Mouse (Mus musculus) T-helper 17 cell (primary cell): Measurements from ENCODE around the gene Tk1.

Source experiments
- in situ Hi-C, 2 experiments: fragments of 300-600 bp; cut with MboI, MseI; formaldehyde crosslinking; loops; 1 replicate in 1 of 2; 2 replicates in 1 of 2; pipeline ENCODE4 v1.15.1; 2025; ENCODE audit warnings: high pct_unique_total_duplicates in 2 of 2

Gene Tk1

GRCm38 (mm10) chr11:117775540-117775939 is 50.4 kb downstream of the Tk1 start:
- in situ Hi-C loops, result no loop called here

DNA sequence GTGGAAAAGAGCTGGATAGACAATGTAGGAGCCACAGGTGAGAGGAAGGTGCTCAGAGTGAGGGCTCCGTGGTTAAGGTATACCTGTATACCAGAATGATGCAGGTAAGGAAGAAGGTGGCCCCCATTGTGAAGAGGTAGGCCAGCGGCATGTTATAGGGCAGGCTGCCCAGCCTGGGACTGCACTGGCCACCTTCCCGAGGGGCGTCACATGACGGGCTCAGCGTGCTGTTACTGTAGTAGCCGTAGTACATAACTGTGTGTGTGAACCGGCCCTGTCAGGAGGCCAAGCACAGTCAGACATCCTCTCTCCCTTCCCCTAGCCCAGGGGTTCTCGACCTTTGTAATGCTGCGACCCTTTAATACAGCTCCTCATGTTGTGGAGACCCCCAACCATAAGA is 51.0 kb downstream of the Tk1 start:
- in situ Hi-C loops, result no loop called here

DNA sequence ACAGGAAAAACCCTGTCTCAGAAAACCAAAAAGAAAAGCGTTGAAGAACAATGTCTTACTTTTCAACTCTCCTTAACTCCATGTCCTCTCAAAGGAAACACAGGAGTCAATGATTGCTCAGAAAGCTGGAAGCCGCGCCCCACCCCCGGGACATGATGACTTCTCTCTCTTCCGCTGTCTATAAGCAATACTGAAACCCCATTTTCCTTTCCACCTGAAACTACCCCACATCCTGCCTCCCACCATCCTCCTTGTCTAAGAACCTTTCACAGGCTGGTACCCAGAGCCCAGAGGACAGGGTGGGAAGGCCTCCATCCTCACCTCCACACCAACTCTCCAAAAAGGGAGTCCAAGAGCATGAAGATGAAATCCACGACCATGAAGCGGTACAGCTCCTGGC is 53.5 kb downstream of the Tk1 start:
- in situ Hi-C loops, result no loop called here

- in situ Hi-C loops, result no loop called here
Observed at GRCm38 (mm10) chr11:117770407-117770806, 55.5 kb downstream of the Tk1 start.

GRCm38 (mm10) chr11:117769683-117770047 is 56.2 kb downstream of the Tk1 start:
- in situ Hi-C loops, result no loop called here

DNA sequence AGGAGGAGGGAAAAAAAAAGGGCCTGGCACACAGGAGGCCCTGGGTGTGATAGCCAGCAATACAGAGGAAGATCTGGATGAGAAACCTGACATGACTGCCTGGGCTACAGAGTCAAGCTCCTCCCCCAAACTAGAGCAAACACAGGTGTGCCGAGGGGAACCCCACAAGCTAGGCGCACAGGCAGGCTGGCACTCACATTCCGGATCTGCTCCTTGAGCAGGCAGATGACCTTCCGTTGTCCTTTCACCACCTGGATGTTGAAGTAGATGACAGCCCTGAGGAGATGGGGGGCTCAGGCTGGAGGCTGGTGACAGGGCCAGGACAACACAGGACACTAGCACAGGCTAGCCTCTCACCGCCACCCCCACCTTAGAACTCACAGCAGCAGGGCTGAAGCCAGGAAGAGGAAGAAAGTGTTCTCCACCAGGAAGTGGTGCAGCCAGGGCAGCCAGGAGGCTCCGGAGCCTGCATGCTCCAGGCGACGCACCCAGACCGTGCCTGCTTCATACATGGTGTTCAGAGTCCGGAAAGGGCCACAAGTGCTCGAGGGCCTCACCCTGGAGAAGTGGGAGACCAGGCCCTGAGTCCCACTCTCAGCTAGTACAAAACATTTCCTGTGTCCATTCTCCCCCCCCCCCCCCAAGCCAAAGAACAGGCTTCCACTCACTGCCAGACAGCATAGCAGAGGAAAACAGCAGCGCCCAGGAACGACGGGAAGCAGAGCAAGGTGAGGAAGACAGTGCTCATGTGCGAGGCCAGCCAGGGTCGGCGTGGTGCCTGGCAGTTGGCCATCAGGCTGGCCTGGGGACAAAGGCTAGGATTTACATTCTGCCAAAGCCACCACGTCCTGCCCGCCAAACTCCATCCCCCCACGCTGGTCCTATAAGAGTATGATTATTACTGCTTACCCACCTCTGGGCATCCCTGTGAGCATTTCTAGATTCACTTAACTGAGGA is 56.9 kb downstream of the Tk1 start:
- in situ Hi-C loops, result no loop called here

DNA sequence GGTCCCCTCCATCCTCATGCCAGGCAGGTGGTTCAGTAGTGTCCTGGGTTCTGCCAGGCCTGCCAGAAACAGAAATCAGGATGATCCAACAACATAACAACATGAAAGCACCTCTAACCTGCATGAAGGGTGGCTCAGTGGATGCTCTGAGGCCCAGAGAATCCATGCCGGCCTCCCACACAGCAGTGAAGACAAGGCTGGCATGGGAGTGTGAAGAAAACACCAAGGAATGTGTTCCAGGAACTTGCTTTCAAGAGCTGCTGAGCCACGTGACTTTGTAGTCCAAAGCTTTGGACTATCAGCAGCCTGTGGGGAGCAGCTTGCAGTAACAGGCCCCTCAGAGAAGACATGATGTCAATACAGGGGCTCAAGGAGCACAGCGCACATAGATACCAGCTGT is 59.6 kb downstream of the Tk1 start:
- in situ Hi-C loops, result no loop called here
